Mouse (Mus musculus) lung, postnatal 0 days (tissue): ENCODE results near the gene Ppox. TPM values are rescaled to one million over a fixed set of nuclear protein-coding genes. Genes with fewer than 3 reads are reported as not detected.

ENCODE experiments used
- ATAC-seq: fragments of 200-750 bp; cut with Nextera tagmentation; 2 replicates; pipeline ENCODE4 v1.8.0; 2017; ENCODE audit warnings: moderate library complexity
- DNase-seq: peaks from one replicate; pipeline ENCODE4 v3.0.0-alpha.2; 2016; ENCODE audit warnings: low spot score
- H3K27ac ChIP-seq: fragments of 300-500 bp; sonication (generic); 2 replicates; pipeline ENCODE4 v1.5.1; 2014; ENCODE audit warnings: antibody characterized with exemption, mild to moderate bottlenecking, low read length, mixed read lengths
- H3K27me3 ChIP-seq: fragments of 300-500 bp; sonication (generic); replicated peaks from 2 replicates; pipeline ENCODE4 v1.6.1; 2014; ENCODE audit warnings: low read length, mixed read lengths; ENCODE audit not compliant: insufficient read depth
- H3K36me3 ChIP-seq: fragments of 300-500 bp; sonication (generic); 2 replicates; pipeline ENCODE4 v1.6.1; 2014; ENCODE audit warnings: low read length, mixed read lengths; ENCODE audit not compliant: insufficient read depth
- H3K4me1 ChIP-seq: fragments of 300-500 bp; sonication (generic); 2 replicates; pipeline ENCODE4 v1.6.1; 2014; ENCODE audit warnings: antibody characterized with exemption, low read depth, low read length, mixed read lengths; ENCODE audit not compliant: insufficient read depth
- H3K4me2 ChIP-seq: fragments of 300-500 bp; sonication (generic); replicated peaks from 2 replicates; pipeline ENCODE4 v1.6.1; 2014; ENCODE audit warnings: low read depth, mild to moderate bottlenecking, low read length, moderate library complexity, mixed read lengths
- H3K4me3 ChIP-seq: fragments of 300-500 bp; sonication (generic); 2 replicates; pipeline ENCODE4 v1.5.1; 2014; ENCODE audit warnings: low read depth, low read length
- H3K9ac ChIP-seq: fragments of 300-500 bp; sonication (generic); replicated peaks from 2 replicates; pipeline ENCODE4 v1.6.1; 2014; ENCODE audit warnings: low read depth, mild to moderate bottlenecking
- H3K9me3 ChIP-seq: fragments of 300-500 bp; sonication (generic); 2 replicates; pipeline ENCODE4 v1.6.1; 2016; ENCODE audit warnings: low read length, mixed read lengths
- CTCF ChIP-seq: IDR thresholded peaks from 2 replicates; pipeline ENCODE4 v1.5.1; 2016; ENCODE audit warnings: antibody characterized with exemption, mild to moderate bottlenecking
- EP300 ChIP-seq: IDR thresholded peaks from 2 replicates; pipeline ENCODE4 v1.6.1; 2016; ENCODE audit warnings: antibody characterized with exemption, mild to moderate bottlenecking, control low read depth
- WGBS: fragments of 180-500 bp; shearing (Covaris S2); extraction: QIAGEN DNeasy Blood & Tissue Kit; methylation state at CpG from one replicate; pipeline ENCODE4 v1.1.7; 2014; 5-methylcytosine and 5-hydroxymethylcytosine counted together
- polyA plus RNA-seq: library from polyadenylated mRNA; unstranded; fragments of >200 nt; fragmentation: Nextera tagmentation; extraction: Ambion mirVana; gene quantifications from 2 replicates; pipeline ENCODE4 v1.2.1, GENCODE M21; 2015

Ppox gene
- polyA plus RNA-seq, 1 experiment from 2014 or later, result 28.4 TPM

DNA sequence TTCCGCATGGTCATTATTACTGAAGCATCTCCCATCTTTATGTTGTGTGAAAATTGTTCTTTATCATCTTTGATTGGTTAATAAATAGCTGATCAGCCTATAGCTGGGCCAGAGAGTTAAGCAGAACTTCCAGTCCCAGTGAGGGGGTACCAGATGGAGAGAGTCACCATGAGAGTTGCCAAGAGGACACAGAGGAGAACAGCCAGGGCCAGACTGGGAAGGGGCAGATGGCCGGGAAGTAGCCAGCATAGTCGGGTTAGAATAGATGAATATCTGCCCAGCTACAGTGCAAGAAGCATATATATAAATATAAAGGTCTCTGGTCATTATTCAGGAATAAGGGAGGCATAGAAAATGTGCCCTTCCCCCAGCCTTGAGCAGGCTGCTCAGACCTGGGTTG lies 17.2 kb upstream of the Ppox start:
- WGBS, result 51% methylated on average over 3 of the region's 3 CpGs
- Histone ChIP-seq H3K4me1 (peaks cover 5% of the 10 kb centered on the region; the same call in 1 of the 2 replicates), H3K4me3 (no peak overlapping the region), H3K4me2 (no peak overlapping the region), H3K36me3 (no peaks in the 10 kb centered on the region), H3K27me3 (0 out of 2 replicates have a peak, but pooled peaks cover 3% of the 10 kb centered on the region), H3K27ac (no peak overlapping the region), H3K9ac (no peak overlapping the region), H3K9me3 (no peaks in the 10 kb centered on the region)
- no peak for TF ChIP-seq EP300
- no peak for TF ChIP-seq CTCF
- ATAC-seq, result no peak
- no peak for DNase-seq

- ATAC-seq, result peak; percentile 12; the same call in 1 of the 2 replicates
Measured at GRCm38 (mm10) chr1:171295063-171295402, 14.0 kb upstream of the Ppox start.

GRCm38 (mm10) chr1:171294298-171295062 lies 13.5 kb upstream of the Ppox start, which contains the start of gene Ufc1:
Gene Ufc1, minus strand, starts transcription at chr1:171295024.
- Histone ChIP-seq H3K4me1 (peaks cover 5% of the 10 kb centered on the region; the same call in 1 of the 2 replicates), H3K9me3 (no peaks in the 10 kb centered on the region), H3K4me2 (peak within 1 kb of the TSS; percentile 63), H3K4me3 (peak within 1 kb of the TSS; percentile 83), H3K27ac (peak within 1 kb of the TSS; percentile 96), H3K27me3 (0 out of 2 replicates have a peak, but pooled peaks cover 3% of the 10 kb centered on the region), H3K36me3 (no peaks in the 10 kb centered on the region), H3K9ac (peak within 1 kb of the TSS; percentile 97)
- WGBS, result under 1% methylated on average over 42 of the region's 42 CpGs
- peak; percentile 96 for DNase-seq
- ATAC-seq, result peak; percentile 92
- peak; percentile 54 for TF ChIP-seq CTCF
- TF ChIP-seq EP300, result peak; percentile 59

More at GRCm38 (mm10) chr1:171295063-171295402, 14.0 kb upstream of the Ppox start:
- Histone ChIP-seq H3K27me3 (0 out of 2 replicates have a peak, but pooled peaks cover 3% of the 10 kb centered on the region), H3K4me1 (peaks cover 5% of the 10 kb centered on the region; the same call in 1 of the 2 replicates), H3K4me3 (peak overlapping the region; percentile 83), H3K9ac (peak overlapping the region; percentile 97; the same call in 1 of the 2 replicates), H3K4me2 (peak overlapping the region; percentile 63), H3K27ac (peak overlapping the region; percentile 96), H3K36me3 (no peaks in the 10 kb centered on the region), H3K9me3 (no peaks in the 10 kb centered on the region)
- 11% methylated on average over 3 of the region's 3 CpGs for WGBS
- TF ChIP-seq EP300 (no peak), CTCF (no peak)
- no peak for DNase-seq

- no peak for ATAC-seq
- no peaks in the 10 kb centered on the region for H3K36me3 ChIP-seq
- no peaks in the 10 kb centered on the region for H3K9me3 ChIP-seq
- peak overlapping the region; percentile 97 for H3K9ac ChIP-seq
- 27% methylated on average over 5 of the region's 5 CpGs for WGBS
- DNase-seq, result peak; percentile 41
- peak overlapping the region; percentile 96 for H3K27ac ChIP-seq
- H3K4me1 ChIP-seq, result peaks cover 5% of the 10 kb centered on the region; the same call in 1 of the 2 replicates
- peak overlapping the region; percentile 63 for H3K4me2 ChIP-seq
- H3K27me3 ChIP-seq, result 0 out of 2 replicates have a peak, but pooled peaks cover 3% of the 10 kb centered on the region
- TF ChIP-seq EP300, result no peak
- no peak for TF ChIP-seq CTCF
- peak overlapping the region; percentile 83 for H3K4me3 ChIP-seq
Measured at GRCm38 (mm10) chr1:171293906-171294297, 12.9 kb upstream of the Ppox start.

- Histone ChIP-seq H3K4me1 (peaks cover 5% of the 10 kb centered on the region; the same call in 1 of the 2 replicates), H3K27ac (no peak overlapping the region), H3K9me3 (no peaks in the 10 kb centered on the region), H3K27me3 (0 out of 2 replicates have a peak, but pooled peaks cover 3% of the 10 kb centered on the region), H3K4me3 (no peak overlapping the region), H3K36me3 (no peaks in the 10 kb centered on the region), H3K4me2 (peak overlapping the region; percentile 63), H3K9ac (no peak overlapping the region)
- no peak for ATAC-seq
- DNase-seq, result peak; percentile 11
- WGBS, result 76% methylated on average over 3 of the region's 3 CpGs
- no peak for TF ChIP-seq CTCF
- TF ChIP-seq EP300, result no peak
Measured at GRCm38 (mm10) chr1:171293351-171293750, 12.4 kb upstream of the Ppox start.

GRCm38 (mm10) chr1:171288328-171288727 lies 7.3 kb upstream of the Ppox start:
- ATAC-seq, result no peak
- Histone ChIP-seq H3K4me3 (0 out of 2 replicates have a peak overlapping the region, but pooled peaks have one; percentile 81), H3K4me1 (no peaks in the 10 kb centered on the region), H3K9ac (no peak overlapping the region), H3K36me3 (no peaks in the 10 kb centered on the region), H3K9me3 (no peaks in the 10 kb centered on the region), H3K27me3 (no peaks in the 10 kb centered on the region), H3K27ac (no peak overlapping the region), H3K4me2 (no peak overlapping the region; the same call in 1 of the 2 replicates)
- DNase-seq, result no peak
- TF ChIP-seq EP300 (no peak), CTCF (no peak)
- WGBS, result 59% methylated on average over 4 of the region's 4 CpGs
